Mouse (Mus musculus) CH12F3 (cell line): ENCODE measurements around the gene Zranb1.

Experiments used
- in situ Hi-C: fragments of 300-500 bp; cut with MboI; formaldehyde crosslinking; loops from 2 replicates; pipeline ENCODE4 v1.14.3; 2020; ENCODE audit warnings: low sequenced_read_pairs

Gene Zranb1

DNA sequence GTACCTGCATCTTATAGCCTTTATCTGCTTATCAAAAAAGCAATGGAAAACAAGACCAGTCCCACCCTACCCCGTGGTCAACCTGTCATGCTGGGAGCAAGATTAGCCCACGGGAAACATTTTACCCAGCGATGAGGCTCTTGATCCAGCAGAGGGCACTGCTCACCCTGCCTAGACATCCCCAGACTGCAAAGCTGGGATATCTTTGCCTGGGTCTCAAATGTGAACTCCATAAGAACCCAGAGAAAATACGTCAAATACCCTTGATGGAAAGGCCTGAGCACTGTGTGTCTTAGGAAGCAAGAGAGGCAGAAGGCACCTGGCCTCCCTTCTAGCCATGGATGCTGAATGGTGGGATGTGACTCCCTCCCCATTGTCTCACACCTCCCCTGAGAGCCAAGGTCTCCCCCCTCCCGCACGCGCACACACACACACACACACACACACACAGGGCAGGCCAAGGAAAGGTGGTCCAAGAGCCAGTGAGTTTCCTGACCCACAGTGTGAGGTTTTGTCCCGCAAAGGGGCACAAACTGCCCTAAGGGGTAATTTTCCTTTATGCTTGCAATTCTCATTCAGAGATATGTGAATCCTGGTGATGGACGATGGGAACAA is 101.8 kb downstream of the Zranb1 start:
- in situ Hi-C loops, result no loop called here

DNA sequence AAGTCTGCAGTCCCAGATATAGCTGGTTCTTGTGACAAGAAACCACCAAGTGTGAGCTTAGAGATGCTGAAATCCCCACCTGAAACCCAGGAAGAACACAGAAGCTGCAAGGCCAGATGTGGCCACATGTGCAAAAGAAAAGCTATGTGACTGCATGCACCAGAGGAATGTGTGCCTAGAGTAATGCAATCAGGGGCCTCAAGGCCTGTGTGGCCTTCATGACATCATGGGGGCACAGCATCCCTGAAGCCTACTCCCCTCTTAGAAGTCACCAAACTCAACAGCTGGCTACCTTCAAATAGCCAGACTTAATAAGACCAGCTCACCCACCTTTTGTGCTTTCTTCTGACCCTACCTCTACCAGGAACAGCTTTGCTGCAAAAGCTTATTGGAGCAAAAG is 105.0 kb downstream of the Zranb1 start:
- in situ Hi-C loops, result no loop called here
